Mouse (Mus musculus): ENCODE data around the gene Uchl1. TPM values are rescaled to one million over a fixed set of nuclear protein-coding genes. Genes with fewer than 3 reads are reported as not detected.

Gene Uchl1
- polyA plus RNA-seq, 1 experiment from 2014 or later: 141 TPM

- H3K9ac ChIP-seq: no peak overlapping the region
- no peaks in the 10 kb centered on the region for H3K36me3 ChIP-seq
- H3K27ac ChIP-seq: no peak overlapping the region
- no peak for ATAC-seq (ENCODE audit: insufficient number of reproducible peaks, insufficient read depth, low FRiP score, low TSS enrichment)
- H3K4me2 ChIP-seq (replicated peaks): no peak overlapping the region
- no peak overlapping the region for H3K4me3 ChIP-seq
- no peaks in the 10 kb centered on the region for H3K4me1 ChIP-seq
- H3K27me3 ChIP-seq: no peaks in the 10 kb centered on the region
- no peaks in the 10 kb centered on the region for H3K9me3 ChIP-seq
- WGBS: 82% methylated on average over 2 of the region's 2 CpGs
Observed at GRCm38 (mm10) chr5:66685930-66686329, 10.0 kb downstream of the Uchl1 start.

GRCm38 (mm10) chr5:66686863-66687262, 11.0 kb downstream of the Uchl1 start:
- no peak overlapping the region for H3K4me2 ChIP-seq (replicated peaks)
- 84% methylated on average over 13 of the region's 13 CpGs for WGBS
- no peaks in the 10 kb centered on the region for H3K36me3 ChIP-seq
- no peak overlapping the region for H3K9ac ChIP-seq
- no peaks in the 10 kb centered on the region for H3K4me1 ChIP-seq
- H3K4me3 ChIP-seq: no peak overlapping the region
- H3K27me3 ChIP-seq: no peaks in the 10 kb centered on the region
- no peaks in the 10 kb centered on the region for H3K9me3 ChIP-seq
- ATAC-seq (ENCODE audit: insufficient number of reproducible peaks, insufficient read depth, low FRiP score, low TSS enrichment): no peak
- no peak overlapping the region for H3K27ac ChIP-seq

GRCm38 (mm10) chr5:66687737-66688136, 11.8 kb downstream of the Uchl1 start:
- H3K27me3 ChIP-seq: no peaks in the 10 kb centered on the region
- H3K36me3 ChIP-seq: no peaks in the 10 kb centered on the region
- WGBS: 81% methylated on average over 9 of the region's 9 CpGs

GRCm38 (mm10) chr5:66688286-66688685, 12.4 kb downstream of the Uchl1 start:
- no peak overlapping the region for H3K4me2 ChIP-seq (replicated peaks)
- no peaks in the 10 kb centered on the region for H3K36me3 ChIP-seq
- no peaks in the 10 kb centered on the region for H3K27me3 ChIP-seq
- no peak overlapping the region for H3K4me3 ChIP-seq
- H3K4me1 ChIP-seq: no peaks in the 10 kb centered on the region
- H3K27ac ChIP-seq: no peak overlapping the region
- 88% methylated on average over 5 of the region's 5 CpGs for WGBS
- no peaks in the 10 kb centered on the region for H3K9me3 ChIP-seq
- no peak overlapping the region for H3K9ac ChIP-seq
- no peak for ATAC-seq (ENCODE audit: insufficient number of reproducible peaks, insufficient read depth, low FRiP score, low TSS enrichment)

More at GRCm38 (mm10) chr5:66687737-66688136, 11.8 kb downstream of the Uchl1 start:
- no peak for ATAC-seq (ENCODE audit: insufficient number of reproducible peaks, insufficient read depth, low FRiP score, low TSS enrichment)
- Histone ChIP-seq H3K4me1 (no peaks in the 10 kb centered on the region), H3K9me3 (no peaks in the 10 kb centered on the region), H3K27ac (no peak overlapping the region), H3K4me3 (no peak overlapping the region), H3K9ac (no peak overlapping the region), H3K4me2 (replicated peaks) (no peak overlapping the region)

GRCm38 (mm10) chr5:66689796-66690195, 13.9 kb downstream of the Uchl1 start:
- no peaks in the 10 kb centered on the region for H3K36me3 ChIP-seq
- no peaks in the 10 kb centered on the region for H3K27me3 ChIP-seq
- H3K4me3 ChIP-seq: no peak overlapping the region
- WGBS: 91% methylated on average over 9 of the region's 9 CpGs
- no peak overlapping the region for H3K9ac ChIP-seq
- H3K9me3 ChIP-seq: no peaks in the 10 kb centered on the region
- H3K4me1 ChIP-seq: no peaks in the 10 kb centered on the region
- ATAC-seq (ENCODE audit: insufficient number of reproducible peaks, insufficient read depth, low FRiP score, low TSS enrichment): no peak
- no peak overlapping the region for H3K4me2 ChIP-seq (replicated peaks)
- H3K27ac ChIP-seq: no peak overlapping the region

GRCm38 (mm10) chr5:66693231-66693630, 17.3 kb downstream of the Uchl1 start:
- Histone ChIP-seq H3K4me3 (no peak overlapping the region), H3K4me2 (replicated peaks) (no peak overlapping the region), H3K27ac (no peak overlapping the region), H3K9ac (no peak overlapping the region), H3K9me3 (no peaks in the 10 kb centered on the region), H3K4me1 (no peaks in the 10 kb centered on the region), H3K36me3 (no peaks in the 10 kb centered on the region), H3K27me3 (no peaks in the 10 kb centered on the region)
- no peak for ATAC-seq (ENCODE audit: insufficient number of reproducible peaks, insufficient read depth, low FRiP score, low TSS enrichment)
- 71% methylated on average over 4 of the region's 4 CpGs for WGBS

- H3K4me1 ChIP-seq: no peaks in the 10 kb centered on the region
- H3K4me3 ChIP-seq: no peak overlapping the region
- no peak overlapping the region for H3K4me2 ChIP-seq (replicated peaks)
- H3K36me3 ChIP-seq: no peaks in the 10 kb centered on the region
- no peak overlapping the region for H3K9ac ChIP-seq
- ATAC-seq (ENCODE audit: insufficient number of reproducible peaks, insufficient read depth, low FRiP score, low TSS enrichment): no peak
- no peaks in the 10 kb centered on the region for H3K27me3 ChIP-seq
- no peak overlapping the region for H3K27ac ChIP-seq
- no peaks in the 10 kb centered on the region for H3K9me3 ChIP-seq
Observed at GRCm38 (mm10) chr5:66697119-66697518, 21.2 kb downstream of the Uchl1 start.

GRCm38 (mm10) chr5:66699911-66700310, 24.0 kb downstream of the Uchl1 start:
- H3K36me3 ChIP-seq: no peaks in the 10 kb centered on the region
- H3K27me3 ChIP-seq: no peaks in the 10 kb centered on the region
- H3K4me3 ChIP-seq: no peak overlapping the region
- no peak overlapping the region for H3K9ac ChIP-seq
- peaks cover 6% of the 10 kb centered on the region; the same call in 1 of the 2 replicates for H3K4me1 ChIP-seq
- H3K27ac ChIP-seq: no peak overlapping the region
- WGBS: 20% methylated on average over 6 of the region's 6 CpGs
- H3K9me3 ChIP-seq: no peaks in the 10 kb centered on the region
- H3K4me2 ChIP-seq (replicated peaks): no peak overlapping the region
- no peak for ATAC-seq (ENCODE audit: insufficient number of reproducible peaks, insufficient read depth, low FRiP score, low TSS enrichment)

- Histone ChIP-seq H3K27ac (no peak overlapping the region), H3K36me3 (no peaks in the 10 kb centered on the region), H3K9me3 (no peaks in the 10 kb centered on the region), H3K27me3 (no peaks in the 10 kb centered on the region), H3K4me2 (replicated peaks) (no peak overlapping the region), H3K4me1 (peaks cover 6% of the 10 kb centered on the region; the same call in 1 of the 2 replicates), H3K9ac (no peak overlapping the region), H3K4me3 (no peak overlapping the region)
- WGBS: 88% methylated on average over 4 of the region's 4 CpGs
- ATAC-seq (ENCODE audit: insufficient number of reproducible peaks, insufficient read depth, low FRiP score, low TSS enrichment): no peak
Observed at GRCm38 (mm10) chr5:66701951-66702350, 26.1 kb downstream of the Uchl1 start.

- peaks cover 6% of the 10 kb centered on the region; the same call in 1 of the 2 replicates for H3K4me1 ChIP-seq
- ATAC-seq (ENCODE audit: insufficient number of reproducible peaks, insufficient read depth, low FRiP score, low TSS enrichment): no peak
- H3K9me3 ChIP-seq: no peaks in the 10 kb centered on the region
- H3K4me2 ChIP-seq (replicated peaks): no peak overlapping the region
- H3K36me3 ChIP-seq: no peaks in the 10 kb centered on the region
- H3K4me3 ChIP-seq: no peak overlapping the region
- H3K27ac ChIP-seq: no peak overlapping the region
- 42% methylated on average over 10 of the region's 10 CpGs for WGBS
- H3K27me3 ChIP-seq: no peaks in the 10 kb centered on the region
- H3K9ac ChIP-seq: no peak overlapping the region
Observed at GRCm38 (mm10) chr5:66703317-66704004, 27.6 kb downstream of the Uchl1 start.

GRCm38 (mm10) chr5:66707859-66708258, 32.0 kb downstream of the Uchl1 start:
- Histone ChIP-seq H3K4me1 (peaks cover 8% of the 10 kb centered on the region; the same call in 1 of the 2 replicates), H3K4me2 (replicated peaks) (no peak overlapping the region), H3K9ac (no peak overlapping the region), H3K27me3 (no peaks in the 10 kb centered on the region), H3K27ac (no peak overlapping the region), H3K4me3 (no peak overlapping the region), H3K36me3 (no peaks in the 10 kb centered on the region), H3K9me3 (no peaks in the 10 kb centered on the region)
- 71% methylated on average over 5 of the region's 5 CpGs for WGBS
- ATAC-seq (ENCODE audit: insufficient number of reproducible peaks, insufficient read depth, low FRiP score, low TSS enrichment): no peak

- Histone ChIP-seq H3K36me3 (no peaks in the 10 kb centered on the region), H3K4me2 (replicated peaks) (no peak overlapping the region), H3K9ac (no peak overlapping the region), H3K4me3 (no peak overlapping the region), H3K27ac (no peak overlapping the region), H3K4me1 (peaks cover 4% of the 10 kb centered on the region; the same call in 1 of the 2 replicates), H3K9me3 (no peaks in the 10 kb centered on the region), H3K27me3 (no peaks in the 10 kb centered on the region)
- no peak for ATAC-seq (ENCODE audit: insufficient number of reproducible peaks, insufficient read depth, low FRiP score, low TSS enrichment)
- WGBS: 8% methylated on average over 4 of the region's 4 CpGs
Observed at GRCm38 (mm10) chr5:66710445-66711019, 34.6 kb downstream of the Uchl1 start.

Measured in embryonic facial prominence, embryonic 12.5 days (tissue).